Mouse (Mus musculus) gonadal fat pad, adult 2 months (tissue): Measurements from ENCODE around the gene Vps4b. TPM values are rescaled to one million over a fixed set of nuclear protein-coding genes. Genes with fewer than 3 reads are reported as not detected.
A peak's percentile ranks its signal among the peaks of the same experiment; 100 is the strongest.

Experiments
- DNase-seq: peaks from one replicate; pipeline ENCODE4 v3.0.0-alpha.2; 2012; ENCODE audit warnings: low read depth
- polyA plus RNA-seq: library from polyadenylated mRNA; depleted of rRNA; stranded (reverse); fragments of >200 nt; gene quantifications from 2 replicates; pipeline ENCODE4 v1.2.3, GENCODE M21; 2012; rRNA removed

The Vps4b gene
- polyA plus RNA-seq: 14.7 and 17.1 TPM in 2 replicates

- DNase-seq: peak; percentile 61
These were observed at the start of gene Vps4b for GRCm38 (mm10) chr1:106796542-106796924. TSS of gene Vps4b (minus strand) at chr1:106796728.

GRCm38 (mm10) chr1:106828784-106829183 lies 32.3 kb upstream of the Vps4b start:
- DNase-seq: no peak

GRCm38 (mm10) chr1:106822297-106822696 lies 25.8 kb upstream of the Vps4b start:
- peak; percentile 86 for DNase-seq

GRCm38 (mm10) chr1:106818323-106818722 lies 21.8 kb upstream of the Vps4b start:
- no peak for DNase-seq

GRCm38 (mm10) chr1:106816766-106817165 lies 20.2 kb upstream of the Vps4b start:
- DNase-seq: no peak

GRCm38 (mm10) chr1:106815265-106815664 lies 18.7 kb upstream of the Vps4b start:
- DNase-seq: no peak

- no peak for DNase-seq
These were observed 18.3 kb upstream of the Vps4b start for GRCm38 (mm10) chr1:106814864-106815263.

- DNase-seq: no peak
These were observed 3.4 kb upstream of the Vps4b start for GRCm38 (mm10) chr1:106799931-106800330.

GRCm38 (mm10) chr1:106799406-106799805 lies 2.9 kb upstream of the Vps4b start:
- no peak for DNase-seq

GRCm38 (mm10) chr1:106796987-106797779 lies 655 bp upstream of the Vps4b start:
- no peak for DNase-seq

GRCm38 (mm10) chr1:106795634-106796541 lies 640 bp downstream of the Vps4b start:
- DNase-seq: no peak

GRCm38 (mm10) chr1:106774896-106775295 lies 21.6 kb downstream of the Vps4b start:
- no peak for DNase-seq

- DNase-seq: no peak
These were observed 22.4 kb downstream of the Vps4b start for GRCm38 (mm10) chr1:106774092-106774491.

GRCm38 (mm10) chr1:106768773-106769172 lies 27.8 kb downstream of the Vps4b start:
- no peak for DNase-seq

- no peak for DNase-seq
These were observed 30.8 kb downstream of the Vps4b start for GRCm38 (mm10) chr1:106765771-106766170.

GRCm38 (mm10) chr1:106764846-106765245 lies 31.7 kb downstream of the Vps4b start:
- DNase-seq: no peak

GRCm38 (mm10) chr1:106764281-106764680 lies 32.2 kb downstream of the Vps4b start:
- no peak for DNase-seq

GRCm38 (mm10) chr1:106760750-106761149 lies 35.8 kb downstream of the Vps4b start:
- peak; percentile 87 for DNase-seq

GRCm38 (mm10) chr1:106759572-106760435 lies 36.7 kb downstream of the Vps4b start, which contains the start of gene Kdsr:
TSS of gene Kdsr (minus strand) at chr1:106759727.
- DNase-seq: no peak

- DNase-seq: no peak
These were observed 37.6 kb downstream of the Vps4b start for GRCm38 (mm10) chr1:106758734-106759571.

- DNase-seq: no peak
These were observed 39.9 kb downstream of the Vps4b start for GRCm38 (mm10) chr1:106756633-106757032.
